Mouse (Mus musculus) brown adipose tissue, adult 24 weeks (tissue): Measurements from ENCODE around the gene Btf3l4. TPM values are rescaled to one million over a fixed set of nuclear protein-coding genes. Genes with fewer than 3 reads are reported as not detected.

Experiments used
- H3K27ac ChIP-seq: fragments of 200-500 bp; replicated peaks from 2 replicates; pipeline ENCODE4 v1.5.1; 2012; ENCODE audit warnings: low read depth, mild to moderate bottlenecking, low read length
- H3K4me1 ChIP-seq: fragments of 200-500 bp; 2 replicates; pipeline ENCODE4 v1.6.1; 2012; ENCODE audit warnings: low read length, mixed read lengths; ENCODE audit not compliant: control insufficient read depth, insufficient read depth, insufficient read length
- H3K4me3 ChIP-seq: fragments of 200-500 bp; 2 replicates; pipeline ENCODE4 v1.5.1; 2012; ENCODE audit warnings: low read depth, mild to moderate bottlenecking, low read length, moderate library complexity; ENCODE audit not compliant: insufficient read depth
- polyA plus RNA-seq: library from polyadenylated mRNA; stranded (reverse); fragments of >200 nt; gene quantifications from 2 replicates; pipeline ENCODE4 v1.2.4, GENCODE M21; 2012; ENCODE audit not compliant: missing spikeins, insufficient read depth, insufficient read length

The Btf3l4 gene
- polyA plus RNA-seq, 1 experiment = 218 TPM

- Histone ChIP-seq H3K27ac (peak overlapping the region; percentile 96), H3K4me3 (peak overlapping the region; percentile 97), H3K4me1 (peaks cover 5% of the 10 kb centered on the region; the same call in 1 of the 2 replicates)
These were observed 1.5 kb upstream of the Btf3l4 start for GRCm38 (mm10) chr4:108834971-108835311.

GRCm38 (mm10) chr4:108834115-108834970, 929 bp upstream of the Btf3l4 start, which contains the start of gene Txndc12:
Gene Txndc12 (plus strand): TSS chr4:108834601.
- Histone ChIP-seq H3K4me1 (peaks cover 5% of the 10 kb centered on the region; the same call in 1 of the 2 replicates), H3K4me3 (peak within 1 kb of the TSS; percentile 98), H3K27ac (peak within 1 kb of the TSS; percentile 98)

- H3K27ac ChIP-seq = peak overlapping the region; percentile 98
- peak overlapping the region; percentile 97 for H3K4me3 ChIP-seq
These were observed 357 bp upstream of the Btf3l4 start for GRCm38 (mm10) chr4:108833828-108834114.

GRCm38 (mm10) chr4:108830698-108831097, 2.7 kb downstream of the Btf3l4 start:
- H3K4me3 ChIP-seq = no peak overlapping the region
- no peak overlapping the region for H3K27ac ChIP-seq
- peaks cover 4% of the 10 kb centered on the region; the same call in 1 of the 2 replicates for H3K4me1 ChIP-seq

More at GRCm38 (mm10) chr4:108833828-108834114, 357 bp upstream of the Btf3l4 start:
- peaks cover 5% of the 10 kb centered on the region; the same call in 1 of the 2 replicates for H3K4me1 ChIP-seq

DNA sequence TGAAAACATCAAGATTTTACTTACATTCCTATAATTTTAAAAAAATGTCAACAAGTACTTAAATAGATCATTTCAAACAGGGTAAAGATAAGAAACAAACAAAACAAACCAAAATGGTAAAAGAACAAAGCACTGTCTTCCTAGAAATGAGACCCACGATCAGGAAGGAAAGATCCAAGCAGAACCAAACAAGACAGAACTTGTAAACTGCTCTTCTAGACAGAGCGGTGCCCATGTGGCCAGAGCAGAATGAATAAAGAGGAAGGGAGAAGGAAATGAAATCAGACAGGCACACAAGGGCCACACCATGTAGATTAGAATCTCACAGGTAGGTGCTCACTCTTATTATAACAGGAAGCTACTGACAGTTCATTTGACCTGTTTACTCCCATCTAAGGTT, 6.8 kb downstream of the Btf3l4 start:
- Histone ChIP-seq H3K4me1 (no peaks in the 10 kb centered on the region), H3K27ac (no peak overlapping the region)

DNA sequence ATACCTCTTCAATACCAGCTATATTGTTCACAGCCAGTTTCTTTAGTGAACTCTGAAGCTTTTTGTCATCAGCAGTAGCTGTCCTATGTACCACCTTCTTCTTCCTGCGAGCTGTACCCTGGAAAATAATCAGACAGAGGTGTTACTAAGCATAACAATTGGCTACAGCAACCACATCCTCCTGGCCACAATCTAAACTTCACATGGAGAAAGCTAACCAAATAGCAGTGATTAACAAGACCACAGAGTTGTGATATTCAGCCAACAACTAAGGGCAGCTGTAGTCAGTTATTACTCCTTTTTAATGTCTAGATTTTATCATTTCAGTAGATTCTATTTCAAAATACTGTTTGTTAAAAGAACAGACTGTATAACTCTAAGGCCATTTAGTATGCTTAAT, 7.3 kb downstream of the Btf3l4 start:
- Histone ChIP-seq H3K4me3 (no peak overlapping the region), H3K4me1 (no peaks in the 10 kb centered on the region), H3K27ac (no peak overlapping the region)

More for the DNA sequence above, 6.8 kb downstream of the Btf3l4 start:
- H3K4me3 ChIP-seq = no peak overlapping the region

DNA sequence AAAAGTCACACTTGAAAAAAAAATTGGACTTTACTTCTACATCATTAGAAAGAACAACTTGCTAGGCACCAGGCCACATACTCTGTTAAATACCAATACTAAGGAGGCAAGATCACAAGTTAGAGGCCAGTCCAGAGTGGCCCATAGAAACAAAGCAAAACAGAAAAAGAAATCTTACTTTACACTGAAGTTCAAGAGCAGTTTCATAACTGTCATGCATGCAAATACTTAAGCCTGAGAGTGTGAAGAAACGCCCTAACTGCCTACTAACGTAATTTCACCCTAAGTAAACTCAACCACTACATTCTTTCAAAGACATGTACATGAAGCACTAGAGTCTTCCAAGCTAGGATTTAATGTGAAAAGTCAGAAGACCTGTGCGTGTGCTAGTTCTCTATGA, 7.7 kb downstream of the Btf3l4 start:
- H3K27ac ChIP-seq = no peak overlapping the region
- no peaks in the 10 kb centered on the region for H3K4me1 ChIP-seq
- no peak overlapping the region for H3K4me3 ChIP-seq

GRCm38 (mm10) chr4:108811550-108811949, 21.9 kb downstream of the Btf3l4 start:
- Histone ChIP-seq H3K27ac (no peak overlapping the region), H3K4me3 (no peak overlapping the region), H3K4me1 (no peaks in the 10 kb centered on the region)

DNA sequence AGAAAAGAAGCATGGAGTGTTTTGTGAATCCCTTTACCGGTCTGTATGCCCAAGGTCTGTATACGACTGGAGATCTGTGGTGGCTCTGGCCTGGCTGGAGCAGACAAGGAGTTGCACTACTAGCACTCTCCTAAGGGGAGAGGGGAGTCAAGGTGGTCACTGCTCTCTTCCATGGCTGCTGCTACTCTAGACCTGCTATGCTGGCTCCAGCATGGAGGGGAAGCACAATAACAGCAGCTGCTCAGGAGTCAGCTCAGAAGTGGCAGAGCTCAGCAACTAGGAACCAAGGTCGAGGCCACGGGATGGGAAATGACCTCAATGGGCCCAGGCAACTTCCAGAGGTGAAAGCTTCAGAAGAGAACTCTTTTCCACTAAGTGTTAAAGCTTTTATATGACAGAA, 22.3 kb downstream of the Btf3l4 start:
- H3K4me1 ChIP-seq = no peaks in the 10 kb centered on the region
- no peak overlapping the region for H3K27ac ChIP-seq
- no peak overlapping the region for H3K4me3 ChIP-seq

GRCm38 (mm10) chr4:108803535-108803934, 29.9 kb downstream of the Btf3l4 start:
- no peak overlapping the region for H3K4me3 ChIP-seq
- H3K4me1 ChIP-seq = no peaks in the 10 kb centered on the region
- H3K27ac ChIP-seq = no peak overlapping the region

GRCm38 (mm10) chr4:108798083-108798830, 35.2 kb downstream of the Btf3l4 start:
- Histone ChIP-seq H3K4me3 (no peak overlapping the region), H3K27ac (no peak overlapping the region), H3K4me1 (peaks cover 2% of the 10 kb centered on the region; the same call in 1 of the 2 replicates)

GRCm38 (mm10) chr4:108796701-108797100, 36.7 kb downstream of the Btf3l4 start:
- peak overlapping the region; percentile 52 for H3K27ac ChIP-seq

GRCm38 (mm10) chr4:108793941-108794340, 39.5 kb downstream of the Btf3l4 start:
- Histone ChIP-seq H3K4me3 (no peak overlapping the region), H3K4me1 (peaks cover 2% of the 10 kb centered on the region; the same call in 1 of the 2 replicates), H3K27ac (no peak overlapping the region)

More at GRCm38 (mm10) chr4:108796701-108797100, 36.7 kb downstream of the Btf3l4 start:
- H3K4me1 ChIP-seq = peaks cover 2% of the 10 kb centered on the region; the same call in 1 of the 2 replicates
- no peak overlapping the region for H3K4me3 ChIP-seq

- no peak overlapping the region for H3K4me3 ChIP-seq
- peaks cover 2% of the 10 kb centered on the region; the same call in 1 of the 2 replicates for H3K4me1 ChIP-seq
- no peak overlapping the region for H3K27ac ChIP-seq
These were observed 42.9 kb downstream of the Btf3l4 start for GRCm38 (mm10) chr4:108790507-108790906.

GRCm38 (mm10) chr4:108789258-108789936, 44.0 kb downstream of the Btf3l4 start:
- peaks cover 2% of the 10 kb centered on the region; the same call in 1 of the 2 replicates for H3K4me1 ChIP-seq
- no peak overlapping the region for H3K4me3 ChIP-seq
- H3K27ac ChIP-seq = no peak overlapping the region
